Mouse (Mus musculus) 3T3-L1 (cell line): Measurements from ENCODE around the gene Hapln3.

Source experiments
- DNase-seq: peaks from one replicate; pipeline ENCODE4 v3.0.0-alpha.2; 2015; ENCODE audit warnings: low read depth, low spot score

Gene Hapln3

GRCm38 (mm10) chr7:79130843-79131444 lies at the start of gene Hapln3:
Gene Hapln3, minus strand, starts transcription at chr7:79131018.
- no peak for DNase-seq

- DNase-seq = no peak
Observed at GRCm38 (mm10) chr7:79173800-79174199, 43.0 kb upstream of the Hapln3 start.

- no peak for DNase-seq
Observed at GRCm38 (mm10) chr7:79171782-79172181, 41.0 kb upstream of the Hapln3 start.

- no peak for DNase-seq
Observed at GRCm38 (mm10) chr7:79167006-79167562, 36.3 kb upstream of the Hapln3 start.

GRCm38 (mm10) chr7:79159406-79159805 lies 28.6 kb upstream of the Hapln3 start:
- no peak for DNase-seq

GRCm38 (mm10) chr7:79149522-79149921 lies 18.7 kb upstream of the Hapln3 start:
- DNase-seq = no peak

GRCm38 (mm10) chr7:79148711-79149266 lies 18.0 kb upstream of the Hapln3 start, which contains the start of gene Mfge8:
Gene Mfge8, minus strand, starts transcription at chr7:79149060.
- peak; percentile 90 for DNase-seq

- peak; percentile 16 for DNase-seq
Observed at GRCm38 (mm10) chr7:79147931-79148653, 17.3 kb upstream of the Hapln3 start.

- peak; percentile 68 for DNase-seq
Observed at GRCm38 (mm10) chr7:79147011-79147837, 16.4 kb upstream of the Hapln3 start.

GRCm38 (mm10) chr7:79140897-79141296 lies 10.1 kb upstream of the Hapln3 start:
- peak; percentile 85 for DNase-seq

- peak; percentile 88 for DNase-seq
Observed at GRCm38 (mm10) chr7:79139891-79140591, 9.2 kb upstream of the Hapln3 start.

GRCm38 (mm10) chr7:79139328-79139824 lies 8.6 kb upstream of the Hapln3 start:
- DNase-seq = no peak

GRCm38 (mm10) chr7:79133391-79133790 lies 2.6 kb upstream of the Hapln3 start:
- DNase-seq = peak; percentile 13

- DNase-seq = no peak
Observed at GRCm38 (mm10) chr7:79130385-79130784, 433 bp downstream of the Hapln3 start.

GRCm38 (mm10) chr7:79129883-79130282 lies 935 bp downstream of the Hapln3 start:
- no peak for DNase-seq

GRCm38 (mm10) chr7:79123465-79123864 lies 7.4 kb downstream of the Hapln3 start:
- DNase-seq = no peak

GRCm38 (mm10) chr7:79113848-79114247 lies 17.0 kb downstream of the Hapln3 start:
- no peak for DNase-seq

GRCm38 (mm10) chr7:79096492-79096891 lies 34.3 kb downstream of the Hapln3 start:
- DNase-seq = no peak

- DNase-seq = peak; percentile 17
Observed at GRCm38 (mm10) chr7:79089111-79089510, 41.7 kb downstream of the Hapln3 start.

GRCm38 (mm10) chr7:79080572-79081399 lies 50.0 kb downstream of the Hapln3 start:
- DNase-seq = peak; percentile 78
